Mouse (Mus musculus) layer of hippocampus, postnatal 36 days (tissue): ENCODE results near the gene Arfip1. TPM values are rescaled to one million over a fixed set of nuclear protein-coding genes. Genes with fewer than 3 reads are reported as not detected.

Experiments
- DNase-seq, 2 experiments: peaks; one replicate each; pipeline ENCODE4 v3.0.0; 2022
- total RNA-seq, 2 experiments: library from RNA; stranded (reverse); gene quantifications; 2 replicates each; pipeline ENCODE4 v1.2.3; 2021

Gene Arfip1
- total RNA-seq, 2 experiments from 2014 or later, result 21.0 to 21.1 TPM

GRCm38 (mm10) chr3:84484891-84485290 is 97.5 kb downstream of the Arfip1 start:
- no peak for DNase-seq

DNA sequence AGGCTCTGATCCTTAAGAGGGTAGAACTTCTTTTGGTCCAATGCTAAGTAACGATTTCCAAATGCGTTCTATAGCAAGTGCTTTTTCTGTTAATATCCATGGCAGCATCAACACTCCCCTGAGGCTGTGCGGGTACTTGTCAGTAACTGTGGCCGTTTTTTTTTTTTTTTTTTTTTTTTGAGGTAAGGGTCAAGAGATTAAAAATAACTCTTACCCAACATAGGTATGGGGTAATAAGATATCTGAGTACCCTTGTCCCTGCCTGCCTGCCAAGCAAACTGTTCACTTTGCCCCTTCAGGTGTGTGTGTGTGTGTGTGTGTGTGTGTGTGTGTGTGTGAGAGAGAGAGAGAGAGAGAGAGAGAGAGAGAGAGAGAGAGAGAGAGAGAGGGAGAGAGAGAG is 98.1 kb downstream of the Arfip1 start:
- DNase-seq, result no peak

GRCm38 (mm10) chr3:84482121-84482520 is 100.3 kb downstream of the Arfip1 start:
- no peak for DNase-seq

- DNase-seq, result peak in 1 of 2 experiments; percentile 23
Measured at GRCm38 (mm10) chr3:84481104-84481503, 101.3 kb downstream of the Arfip1 start.

- peak; percentile 29 to 30 for DNase-seq
Measured at GRCm38 (mm10) chr3:84480006-84480897, 102.2 kb downstream of the Arfip1 start, which contains the start of gene Fhdc1. Gene Fhdc1 (minus strand): TSS chr3:84480429.

DNA sequence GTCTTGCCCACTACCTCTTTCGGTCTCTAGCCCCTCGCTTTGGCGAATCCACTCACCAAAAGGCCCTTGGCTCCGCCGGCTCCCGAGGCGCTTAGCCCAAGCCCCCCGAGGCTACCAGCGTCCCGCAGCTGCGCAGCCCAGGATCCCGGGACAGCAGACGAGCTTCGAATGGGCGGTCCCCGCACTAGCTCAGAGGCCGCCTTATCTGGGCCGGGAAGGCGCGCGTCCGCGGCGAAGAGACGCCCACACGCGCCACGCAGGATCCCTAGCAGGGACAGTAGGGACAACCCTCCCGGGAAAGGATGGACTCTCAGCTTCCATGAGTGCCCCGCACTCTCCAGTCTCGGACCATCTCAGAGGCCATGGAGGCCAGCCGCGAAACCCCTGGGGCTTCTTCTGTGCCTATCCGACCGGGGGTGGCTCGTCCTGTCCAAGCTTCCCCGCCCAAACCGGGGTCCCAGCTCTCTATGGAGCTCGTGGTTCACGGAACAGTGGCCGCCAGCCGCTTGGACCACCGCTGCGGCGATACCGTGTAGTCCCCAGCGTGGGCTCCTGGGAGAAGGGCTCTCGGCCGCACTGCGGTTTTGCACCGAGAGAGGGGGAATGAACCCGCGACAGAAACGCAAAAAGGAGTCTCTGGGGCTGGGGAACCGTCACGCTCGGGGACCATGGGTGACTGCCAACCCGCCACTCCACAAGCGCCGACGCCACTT is 103.0 kb downstream of the Arfip1 start:
- DNase-seq, result peak in 1 of 2 experiments; percentile 21

- DNase-seq, result no peak
Measured at GRCm38 (mm10) chr3:84478896-84479292, 103.5 kb downstream of the Arfip1 start.

DNA sequence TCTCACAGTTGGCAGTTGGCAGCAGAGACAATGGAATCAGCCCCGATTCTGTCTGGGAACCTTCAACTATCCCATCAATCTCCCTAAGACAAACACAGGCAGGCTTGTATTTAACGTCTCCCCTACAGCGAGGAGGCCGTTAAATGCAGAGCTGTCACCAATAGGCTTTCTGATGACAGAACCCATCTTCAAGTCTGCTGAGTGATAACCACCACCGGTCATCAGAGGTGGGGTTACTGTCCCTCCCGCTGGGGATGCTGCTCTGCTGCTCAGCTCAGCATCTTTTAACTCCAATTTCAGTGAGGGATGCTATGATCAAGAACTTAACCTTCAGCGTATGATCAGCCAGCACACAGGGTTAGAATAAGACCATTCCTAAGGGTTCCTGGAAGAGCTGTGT is 104.2 kb downstream of the Arfip1 start:
- no peak for DNase-seq

- DNase-seq, result no peak
Measured at GRCm38 (mm10) chr3:84477498-84477897, 104.9 kb downstream of the Arfip1 start.

- DNase-seq, result no peak
Measured at GRCm38 (mm10) chr3:84474981-84475775, 107.2 kb downstream of the Arfip1 start.

- no peak for DNase-seq
Measured at GRCm38 (mm10) chr3:84474398-84474797, 108.0 kb downstream of the Arfip1 start.

DNA sequence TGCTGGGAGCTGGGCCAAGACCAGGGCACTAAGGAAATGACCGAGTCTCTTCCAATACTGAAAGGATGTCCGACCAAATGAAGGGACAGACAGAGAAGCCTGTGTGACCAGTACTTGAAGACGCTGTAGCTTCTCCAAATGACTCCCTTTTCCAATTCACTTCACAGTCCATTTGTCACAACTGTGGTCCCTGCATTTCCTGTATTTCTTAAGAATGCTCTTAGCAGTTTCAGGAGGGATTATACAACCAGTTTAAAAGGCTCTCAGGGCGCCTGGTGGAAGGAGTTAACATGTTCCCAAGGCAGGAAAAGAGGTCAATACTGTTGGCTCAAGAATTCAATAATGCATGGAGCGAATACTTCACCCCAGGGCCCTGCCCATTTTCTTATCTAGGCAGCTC is 109.5 kb downstream of the Arfip1 start:
- DNase-seq, result no peak

- DNase-seq, result no peak
Measured at GRCm38 (mm10) chr3:84472527-84472926, 109.9 kb downstream of the Arfip1 start.

DNA sequence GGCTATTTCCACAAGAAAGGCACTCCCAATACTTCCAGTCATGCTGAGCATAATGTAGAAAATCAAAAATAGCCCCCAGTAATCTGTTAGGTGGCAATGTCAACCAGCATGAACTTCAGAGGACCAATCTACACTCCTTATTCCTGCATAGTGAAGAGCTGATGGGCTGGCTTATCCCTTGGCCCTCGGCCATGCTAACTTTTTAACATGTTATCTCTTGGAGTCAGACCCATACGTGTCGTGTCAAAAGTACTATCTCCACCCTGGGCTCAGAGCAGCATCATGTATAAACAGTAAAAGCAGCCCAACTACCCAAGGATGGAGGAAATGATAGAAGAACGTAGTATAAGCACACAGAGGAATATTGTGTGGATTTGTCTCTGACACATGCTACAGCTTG is 111.3 kb downstream of the Arfip1 start:
- no peak for DNase-seq

- DNase-seq, result no peak
Measured at GRCm38 (mm10) chr3:84468111-84468453, 114.3 kb downstream of the Arfip1 start.

- no peak for DNase-seq
Measured at GRCm38 (mm10) chr3:84467419-84468110, 114.9 kb downstream of the Arfip1 start.

DNA sequence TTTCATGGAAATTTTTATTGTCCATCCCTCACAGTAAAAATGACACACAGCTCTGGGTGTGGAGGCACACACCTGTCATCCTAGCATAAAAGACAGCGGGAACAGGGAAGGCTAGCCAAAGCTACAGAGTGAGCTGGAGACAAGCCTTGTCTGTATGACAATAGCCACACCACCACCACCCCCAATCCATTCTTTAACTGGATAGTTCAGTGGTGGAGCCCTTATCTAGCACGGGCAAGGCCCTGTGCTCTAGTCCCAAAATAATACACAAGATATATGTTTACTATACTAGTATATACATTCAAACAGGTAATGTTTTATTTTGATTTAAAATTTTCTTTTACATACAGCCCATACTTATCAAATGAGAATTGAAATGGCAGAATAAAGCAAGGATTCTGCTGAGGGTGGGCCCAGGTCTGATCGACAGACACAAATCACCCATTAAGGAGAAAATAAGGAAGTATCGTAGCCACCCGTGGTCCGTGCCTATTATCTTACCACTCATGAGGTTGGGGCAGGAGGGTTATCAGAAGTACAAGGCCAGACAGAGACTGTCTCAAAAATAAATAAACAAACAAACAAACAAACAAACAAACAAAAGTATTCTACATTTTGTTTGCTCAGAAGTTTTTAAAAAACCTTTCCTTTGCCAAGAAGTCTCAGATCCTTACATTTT is 116.5 kb downstream of the Arfip1 start:
- no peak for DNase-seq

DNA sequence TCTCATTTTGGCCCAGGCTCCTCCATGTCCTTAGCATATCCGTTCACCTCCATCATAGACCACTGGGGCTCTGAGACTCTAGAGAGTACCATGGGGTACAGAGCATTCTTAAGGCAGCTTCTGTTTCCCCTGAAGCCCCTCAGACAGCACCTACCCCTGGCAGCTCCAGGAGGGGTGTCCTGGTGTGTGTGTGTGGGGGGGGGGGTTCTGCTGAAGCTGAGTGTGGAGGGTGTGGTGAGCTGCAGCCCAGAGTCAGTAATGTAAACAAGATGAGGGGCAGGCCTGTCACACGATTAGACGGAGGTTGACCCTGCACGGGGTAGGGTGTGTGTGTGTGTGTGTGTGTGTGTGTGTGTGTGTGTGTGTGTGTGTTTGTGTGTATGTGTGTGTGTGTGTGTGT is 120.7 kb downstream of the Arfip1 start:
- DNase-seq, result no peak

GRCm38 (mm10) chr3:84460952-84461351 is 121.5 kb downstream of the Arfip1 start:
- DNase-seq, result no peak

- no peak for DNase-seq
Measured at GRCm38 (mm10) chr3:84460499-84460898, 121.9 kb downstream of the Arfip1 start.

GRCm38 (mm10) chr3:84455733-84456417 is 126.5 kb downstream of the Arfip1 start:
- no peak for DNase-seq
